In genomic region chr4:57166922-57167870, GRCm38 (mm10) we compare ENCODE assay signal across 8 mouse cellular contexts. TPM values are rescaled to one million over a fixed set of nuclear protein-coding genes. Genes with fewer than 3 reads are reported as not detected.
DNase-seq lines count a peak whose midpoint lies in the region; ATAC-seq and TF ChIP-seq lines count a peak whose summit lies in the region.

No protein-coding gene starts in this region.

- no peaks in the 10 kb centered on the region for H3K36me3 ChIP-seq in intestine, embryonic 14.5 days (ENCODE audit: control insufficient read depth, insufficient read depth, low read length)
- H3K36me3 ChIP-seq in thymus, adult 2 months (ENCODE audit: control insufficient read depth, insufficient read depth, low read length) = no peaks in the 10 kb centered on the region

- no peak for TF ChIP-seq POLR2A in thymus, adult 2 months (IDR thresholded peaks at IDR 0.05; ENCODE audit: control insufficient read depth, extremely low read depth, insufficient read depth, low read length, poor library complexity)

- no peak for DNase-seq in frontal cortex, postnatal 36 days (ENCODE audit: low spot score in 2 of 2)
- peak; percentile 72 for DNase-seq in NIH3T3 (ENCODE audit: low read depth)
- DNase-seq in intestine, embryonic 14.5 days (ENCODE audit: low spot score) = no peak
- DNase-seq in lung, postnatal 36 days = peak; percentile 81
- DNase-seq in thymus, adult 2 months = no peak
- no peak for DNase-seq in spleen, postnatal 36 days (ENCODE audit: low spot score in 2 of 2)

- H3K9me3 ChIP-seq in intestine, embryonic 14.5 days (ENCODE audit: control insufficient read depth, low read length) = no peaks in the 10 kb centered on the region

- 52% methylated on average over 12 of the region's 12 CpGs for WGBS in intestine, embryonic 14.5 days
- 54% methylated on average over 12 of the region's 12 CpGs for WGBS in thymus, adult 2 months

- no peaks in the 10 kb centered on the region for H3K27me3 ChIP-seq in intestine, embryonic 14.5 days (replicated peaks; ENCODE audit: control insufficient read depth, insufficient read depth, low read length)
- no peaks in the 10 kb centered on the region for H3K27me3 ChIP-seq in thymus, adult 2 months (ENCODE audit: control insufficient read depth, insufficient read depth, low read length)

- no peak overlapping the region for H3K4me3 ChIP-seq in intestine, embryonic 14.5 days (ENCODE audit: low read depth, low read length)
- no peak overlapping the region for H3K4me3 ChIP-seq in thymus, adult 2 months (ENCODE audit: control insufficient read depth, insufficient read depth, low read length)

- H3K4me2 ChIP-seq in intestine, embryonic 14.5 days (ENCODE audit: low read length) = no peak overlapping the region

- H3K4me1 ChIP-seq in intestine, embryonic 14.5 days (replicated peaks; ENCODE audit: control insufficient read depth, insufficient read depth, low read length) = no peaks in the 10 kb centered on the region
- no peaks in the 10 kb centered on the region for H3K4me1 ChIP-seq in thymus, adult 2 months (replicated peaks; ENCODE audit: control insufficient read depth, insufficient read depth, low read length)

- peak overlapping the region; percentile 28; the same call in 1 of the 2 replicates for H3K27ac ChIP-seq in intestine, embryonic 14.5 days (ENCODE audit: low read depth)
- no peak overlapping the region for H3K27ac ChIP-seq in thymus, adult 2 months (ENCODE audit: control insufficient read depth, insufficient read depth, low read length)

- no peak overlapping the region for H3K9ac ChIP-seq in intestine, embryonic 14.5 days (ENCODE audit: low read length)

- TF ChIP-seq CTCF in thymus, adult 2 months (IDR thresholded peaks at IDR 0.05; ENCODE audit: borderline replicate concordance, control insufficient read depth, extremely low read depth, insufficient read depth, low read length, poor library complexity) = no peak

- peak; percentile 62; the same call in 1 of the 2 replicates for ATAC-seq in frontal cortex, adult (ENCODE audit: low TSS enrichment)
- ATAC-seq in intestine, embryonic 14.5 days (replicated peaks; ENCODE audit: low FRiP score, low TSS enrichment, low read depth) = no peak; the same call in 1 of the 2 replicates
- no peak for ATAC-seq in erythroblast, adult 5-6 weeks (replicated peaks; ENCODE audit: low FRiP score, poor library complexity, severe bottlenecking)

RNA-seq across cellular contexts. Expression of gene Epb41l4b, which starts 24.0 kb away (rescaled TPM):
- 12.1 and 19.6 TPM in 2 replicates for polyA plus RNA-seq in intestine, embryonic 14.5 days (2014; fragmentation: Nextera tagmentation; extraction: Ambion mirVana)
- 9.2 and 10.7 TPM in 2 replicates for polyA plus RNA-seq in thymus, adult 2 months (2012; rRNA removed)
- total RNA-seq in erythroblast, adult 5-6 weeks (2015; ENCODE audit: low replicate concordance) = 0.63 TPM in 1 of 2 replicates, not detected in the other
- total RNA-seq in erythroblast, adult 5-6 weeks (2017; ENCODE audit: low replicate concordance) = 3.9 TPM in 1 of 2 replicates, not detected in the other

Comparison
In these comparisons a context has a peak if more than half of its experiments do, and no peak if none do; other contexts are left out.
1. DNase-seq: peak in NIH3T3 (single experiment) and lung, postnatal 36 days (single experiment); none in frontal cortex, postnatal 36 days (0 of 2), intestine, embryonic 14.5 days (single experiment), thymus, adult 2 months (single experiment) and spleen, postnatal 36 days (0 of 2).